Mouse (Mus musculus) cerebellum, adult 11 months (tissue): ENCODE measurements around the gene Prmt1.
A peak's percentile ranks its signal among the peaks of the same experiment; 100 is the strongest.

Experiments
- DNase-seq: peaks from one replicate; pipeline ENCODE4 v3.0.0; 2022

The Prmt1 gene

GRCm38 (mm10) chr7:44938680-44939079 lies 47.7 kb downstream of the Prmt1 start:
- no peak for DNase-seq

GRCm38 (mm10) chr7:44929204-44930151 lies 56.9 kb downstream of the Prmt1 start, which contains the start of gene Ap2a1:
TSS of gene Ap2a1 (minus strand) at chr7:44929496.
- peak; percentile 100 for DNase-seq

- DNase-seq = no peak
These were observed 57.8 kb downstream of the Prmt1 start for GRCm38 (mm10) chr7:44928570-44928969.
